Mouse (Mus musculus) erythroblast, embryonic 14.5 days (primary cell): ENCODE results near the gene March10. TPM values are rescaled to one million over a fixed set of nuclear protein-coding genes. Genes with fewer than 3 reads are reported as not detected.

ENCODE experiments used
- H3K27me3 ChIP-seq: 2 replicates; pipeline ENCODE4 v1.6.1; 2012; ENCODE audit warnings: inconsistent platforms; ENCODE audit not compliant: control insufficient read depth
- H3K36me3 ChIP-seq: 2 replicates; pipeline ENCODE4 v1.6.1; 2012; ENCODE audit warnings: mild to moderate bottlenecking, inconsistent platforms; ENCODE audit not compliant: control insufficient read depth
- H3K4me1 ChIP-seq: 2 replicates; pipeline ENCODE4 v1.6.1; 2012; ENCODE audit warnings: inconsistent platforms; ENCODE audit not compliant: control insufficient read depth
- H3K4me3 ChIP-seq: replicated peaks from 2 replicates; pipeline ENCODE3; 2012; ENCODE audit warnings: moderate library complexity, mild to moderate bottlenecking, inconsistent platforms
- H3K9me3 ChIP-seq: 2 replicates; pipeline ENCODE4 v1.6.1; 2012; ENCODE audit warnings: low read length, inconsistent platforms, mixed read lengths; ENCODE audit not compliant: control insufficient read depth
- GATA1 ChIP-seq: IDR thresholded peaks from 2 replicates; pipeline ENCODE4 v1.6.1; 2012; ENCODE audit warnings: low read length, inconsistent platforms, mixed read lengths
- TAL1 ChIP-seq: IDR thresholded peaks from 3 replicates; pipeline ENCODE4 v1.6.1; 2012; ENCODE audit warnings: low read length, inconsistent platforms, mixed read lengths
- polyA plus RNA-seq: library from polyadenylated mRNA; stranded (reverse); fragments of >175 nt; gene quantifications from 2 replicates; pipeline ENCODE4 v1.2.3, GENCODE M21; 2012

Gene March10
- polyA plus RNA-seq, 1 experiment = not detected

GRCm38 (mm10) chr11:105490971-105491370, 34.4 kb upstream of the March10 start:
- Histone ChIP-seq H3K9me3 (no peaks in the 10 kb centered on the region), H3K36me3 (no peaks in the 10 kb centered on the region), H3K4me1 (no peaks in the 10 kb centered on the region), H3K4me3 (no peak overlapping the region), H3K27me3 (no peaks in the 10 kb centered on the region)
- TF ChIP-seq GATA1 (no peak), TAL1 (no peak)

- no peak for TF ChIP-seq TAL1
- no peak for TF ChIP-seq GATA1
- H3K4me1 ChIP-seq = no peaks in the 10 kb centered on the region
- no peaks in the 10 kb centered on the region for H3K9me3 ChIP-seq
- no peak overlapping the region for H3K4me3 ChIP-seq
- no peaks in the 10 kb centered on the region for H3K27me3 ChIP-seq
- H3K36me3 ChIP-seq = no peaks in the 10 kb centered on the region
Measured at GRCm38 (mm10) chr11:105485412-105485811, 28.9 kb upstream of the March10 start.

- H3K4me3 ChIP-seq = no peak overlapping the region
- no peaks in the 10 kb centered on the region for H3K9me3 ChIP-seq
- no peaks in the 10 kb centered on the region for H3K4me1 ChIP-seq
- H3K27me3 ChIP-seq = no peaks in the 10 kb centered on the region
- H3K36me3 ChIP-seq = no peaks in the 10 kb centered on the region
- TF ChIP-seq GATA1 = no peak
Measured at GRCm38 (mm10) chr11:105484993-105485392, 28.5 kb upstream of the March10 start.

DNA sequence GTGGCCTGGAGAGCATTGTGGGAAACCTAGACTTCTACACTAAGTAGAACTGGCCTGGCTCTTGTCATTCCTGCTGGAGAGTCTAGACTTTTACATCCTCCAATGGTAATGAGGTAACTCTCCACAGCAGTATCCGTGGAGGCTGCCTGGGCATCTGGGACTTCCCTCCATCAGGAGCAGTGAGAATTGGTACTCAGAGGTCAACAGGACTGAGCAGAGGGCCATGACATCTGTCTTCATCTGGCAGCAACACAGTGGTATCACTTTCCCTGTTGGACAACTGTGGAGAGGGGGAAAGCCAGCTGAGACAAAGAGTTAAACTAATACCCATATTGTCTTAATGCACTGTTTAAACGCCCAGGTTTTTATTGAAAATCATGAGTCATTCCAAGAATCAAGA, 26.2 kb upstream of the March10 start:
- TF ChIP-seq TAL1 (no peak), GATA1 (no peak)
- no peak overlapping the region for H3K4me3 ChIP-seq
- H3K27me3 ChIP-seq = no peaks in the 10 kb centered on the region
- H3K36me3 ChIP-seq = no peaks in the 10 kb centered on the region
- no peaks in the 10 kb centered on the region for H3K9me3 ChIP-seq
- H3K4me1 ChIP-seq = no peaks in the 10 kb centered on the region

- Histone ChIP-seq H3K9me3 (no peaks in the 10 kb centered on the region), H3K36me3 (no peaks in the 10 kb centered on the region), H3K4me3 (no peak overlapping the region), H3K4me1 (peaks cover 2% of the 10 kb centered on the region), H3K27me3 (no peaks in the 10 kb centered on the region)
- TF ChIP-seq TAL1 (no peak), GATA1 (no peak)
Measured at GRCm38 (mm10) chr11:105474746-105475145, 18.2 kb upstream of the March10 start.

- H3K27me3 ChIP-seq = no peaks in the 10 kb centered on the region
- no peak overlapping the region for H3K4me3 ChIP-seq
- H3K36me3 ChIP-seq = no peaks in the 10 kb centered on the region
- TF ChIP-seq GATA1 = no peak
- no peak for TF ChIP-seq TAL1
- peaks cover 2% of the 10 kb centered on the region for H3K4me1 ChIP-seq
- H3K9me3 ChIP-seq = no peaks in the 10 kb centered on the region
Measured at GRCm38 (mm10) chr11:105474352-105474736, 17.8 kb upstream of the March10 start.

DNA sequence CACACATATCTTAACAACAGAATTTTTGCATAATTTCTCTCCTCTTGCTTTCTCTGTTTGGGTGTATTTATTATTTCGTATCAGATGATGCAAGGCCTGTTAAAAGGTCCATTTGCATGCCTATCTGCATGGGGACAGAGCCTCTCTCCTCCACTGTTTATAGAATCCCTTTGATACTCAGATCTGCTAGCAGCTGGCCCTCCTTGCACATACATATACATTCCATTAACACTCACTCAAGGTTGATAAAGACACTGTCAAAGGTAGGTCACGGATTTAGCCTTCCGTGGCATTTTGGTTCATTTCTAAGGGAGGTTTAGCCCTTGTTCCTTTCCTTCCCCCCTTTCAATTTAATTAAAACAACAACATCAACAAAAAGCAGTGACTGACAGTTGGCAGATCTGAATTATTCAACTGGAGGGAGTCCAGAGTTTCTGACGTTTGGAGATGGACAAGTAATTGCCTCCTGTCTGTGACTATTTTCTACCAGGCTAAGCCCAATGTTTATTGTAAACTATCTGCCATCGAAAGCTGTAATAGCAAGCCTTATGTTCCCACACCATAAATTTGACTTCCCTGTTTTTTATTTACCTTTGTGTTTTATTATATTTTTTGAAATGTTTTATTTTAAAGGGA, 17.3 kb upstream of the March10 start:
- H3K4me1 ChIP-seq = peaks cover 2% of the 10 kb centered on the region
- H3K36me3 ChIP-seq = no peaks in the 10 kb centered on the region
- no peak for TF ChIP-seq TAL1
- no peak for TF ChIP-seq GATA1
- H3K27me3 ChIP-seq = no peaks in the 10 kb centered on the region
- H3K4me3 ChIP-seq = no peak overlapping the region
- no peaks in the 10 kb centered on the region for H3K9me3 ChIP-seq

- Histone ChIP-seq H3K36me3 (no peaks in the 10 kb centered on the region), H3K4me3 (no peak overlapping the region), H3K9me3 (no peaks in the 10 kb centered on the region), H3K4me1 (peaks cover 2% of the 10 kb centered on the region), H3K27me3 (no peaks in the 10 kb centered on the region)
- TF ChIP-seq TAL1 (no peak), GATA1 (no peak)
Measured at GRCm38 (mm10) chr11:105472610-105473009, 16.1 kb upstream of the March10 start.

GRCm38 (mm10) chr11:105470896-105471295, 14.4 kb upstream of the March10 start:
- no peaks in the 10 kb centered on the region for H3K36me3 ChIP-seq
- no peaks in the 10 kb centered on the region; the same call in 1 of the 2 replicates for H3K4me1 ChIP-seq
- no peaks in the 10 kb centered on the region for H3K9me3 ChIP-seq
- TF ChIP-seq TAL1 (no peak), GATA1 (no peak)
- H3K4me3 ChIP-seq = no peak overlapping the region
- H3K27me3 ChIP-seq = no peaks in the 10 kb centered on the region

DNA sequence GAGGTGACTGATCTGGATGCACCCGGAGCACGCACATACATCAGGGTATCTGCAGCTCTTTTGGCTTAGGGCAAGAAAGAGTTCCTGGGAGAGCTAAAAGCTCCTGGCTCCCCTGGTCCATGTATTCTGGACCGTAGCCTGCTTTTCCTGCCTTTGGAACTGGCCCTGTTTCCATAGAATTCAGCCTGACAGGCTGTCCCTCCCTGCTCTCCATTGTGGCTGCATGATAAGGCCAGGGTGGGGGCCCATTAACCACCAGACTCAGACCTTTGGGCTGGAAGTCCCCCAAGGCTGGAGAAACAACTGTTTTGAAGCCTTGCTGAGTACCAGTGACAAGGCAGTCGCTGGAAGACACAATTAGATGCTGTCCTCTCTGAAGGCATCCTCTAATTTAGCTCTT, 13.0 kb upstream of the March10 start:
- no peak for TF ChIP-seq TAL1
- TF ChIP-seq GATA1 = no peak
- Histone ChIP-seq H3K4me3 (no peak overlapping the region), H3K27me3 (no peaks in the 10 kb centered on the region), H3K36me3 (no peaks in the 10 kb centered on the region), H3K9me3 (no peaks in the 10 kb centered on the region), H3K4me1 (no peaks in the 10 kb centered on the region; the same call in 1 of the 2 replicates)
